Mouse (Mus musculus) CD4-positive, CD25-positive, alpha-beta regulatory T cell, adult 4 months (primary cell): ENCODE measurements around the gene Camta1. TPM values are rescaled to one million over a fixed set of nuclear protein-coding genes. Genes with fewer than 3 reads are reported as not detected.

Source experiments
- ATAC-seq: one replicate; pipeline ENCODE4 v1.8.0; 2017
- polyA plus RNA-seq, 2 experiments: library from polyadenylated mRNA; unstranded; fragments of 100-300 nt; shearing (Covaris generic); gene quantifications; one replicate each; pipeline ENCODE4 v1.2.1; 2017

The Camta1 gene
- polyA plus RNA-seq, 2 experiments from 2014 or later: 32.6 to 41.5 TPM

- no peak for ATAC-seq
These were observed 765.2 kb downstream of the Camta1 start for GRCm38 (mm10) chr4:151096334-151097103.

- no peak for ATAC-seq
These were observed 766.5 kb downstream of the Camta1 start for GRCm38 (mm10) chr4:151095207-151095606.

- ATAC-seq: no peak
These were observed 772.4 kb downstream of the Camta1 start, which contains the start of gene Gm13090 for GRCm38 (mm10) chr4:151089270-151089669. Gene Gm13090 (plus strand): TSS chr4:151089570.

- ATAC-seq: no peak
These were observed 772.9 kb downstream of the Camta1 start for GRCm38 (mm10) chr4:151088819-151089218.

GRCm38 (mm10) chr4:151087358-151087757, 774.3 kb downstream of the Camta1 start:
- no peak for ATAC-seq

GRCm38 (mm10) chr4:151083027-151083426, 778.6 kb downstream of the Camta1 start:
- no peak for ATAC-seq

- no peak for ATAC-seq
These were observed 779.7 kb downstream of the Camta1 start for GRCm38 (mm10) chr4:151081977-151082376.

- ATAC-seq: no peak
These were observed 780.3 kb downstream of the Camta1 start for GRCm38 (mm10) chr4:151081355-151081754.

- no peak for ATAC-seq
These were observed 786.9 kb downstream of the Camta1 start for GRCm38 (mm10) chr4:151074817-151075216.

GRCm38 (mm10) chr4:151073108-151073744, 788.5 kb downstream of the Camta1 start:
- no peak for ATAC-seq

GRCm38 (mm10) chr4:151070962-151071361, 790.7 kb downstream of the Camta1 start:
- ATAC-seq: no peak

GRCm38 (mm10) chr4:151068751-151069150, 792.9 kb downstream of the Camta1 start:
- no peak for ATAC-seq

- no peak for ATAC-seq
These were observed 802.1 kb downstream of the Camta1 start for GRCm38 (mm10) chr4:151059566-151059965.

- no peak for ATAC-seq
These were observed 803.0 kb downstream of the Camta1 start for GRCm38 (mm10) chr4:151058634-151059033.

- peak; percentile 99 for ATAC-seq
These were observed 804.0 kb downstream of the Camta1 start, which contains the start of gene Vamp3 for GRCm38 (mm10) chr4:151057347-151058321. Gene Vamp3 (minus strand): TSS chr4:151057963.

GRCm38 (mm10) chr4:151051162-151051561, 810.5 kb downstream of the Camta1 start:
- peak; percentile 68 for ATAC-seq

- no peak for ATAC-seq
These were observed 815.2 kb downstream of the Camta1 start for GRCm38 (mm10) chr4:151046524-151046923.

- ATAC-seq: peak; percentile 83
These were observed 816.6 kb downstream of the Camta1 start for GRCm38 (mm10) chr4:151044944-151045570.

GRCm38 (mm10) chr4:151044037-151044943, 817.4 kb downstream of the Camta1 start, which contains the start of gene Per3:
Gene Per3 (minus strand): TSS chr4:151044665.
- peak; percentile 83 for ATAC-seq

- no peak for ATAC-seq
These were observed 818.4 kb downstream of the Camta1 start for GRCm38 (mm10) chr4:151043281-151043680.

GRCm38 (mm10) chr4:151041506-151041905, 820.2 kb downstream of the Camta1 start:
- no peak for ATAC-seq
